Mouse (Mus musculus): Measurements from ENCODE around the gene Gtf2f1.
A peak's percentile ranks its signal among the peaks of the same experiment; 100 is the strongest.

Gene Gtf2f1

GRCm38 (mm10) chr17:57001228-57001627 lies 9.9 kb downstream of the Gtf2f1 start:
- no peak for DNase-seq

DNA sequence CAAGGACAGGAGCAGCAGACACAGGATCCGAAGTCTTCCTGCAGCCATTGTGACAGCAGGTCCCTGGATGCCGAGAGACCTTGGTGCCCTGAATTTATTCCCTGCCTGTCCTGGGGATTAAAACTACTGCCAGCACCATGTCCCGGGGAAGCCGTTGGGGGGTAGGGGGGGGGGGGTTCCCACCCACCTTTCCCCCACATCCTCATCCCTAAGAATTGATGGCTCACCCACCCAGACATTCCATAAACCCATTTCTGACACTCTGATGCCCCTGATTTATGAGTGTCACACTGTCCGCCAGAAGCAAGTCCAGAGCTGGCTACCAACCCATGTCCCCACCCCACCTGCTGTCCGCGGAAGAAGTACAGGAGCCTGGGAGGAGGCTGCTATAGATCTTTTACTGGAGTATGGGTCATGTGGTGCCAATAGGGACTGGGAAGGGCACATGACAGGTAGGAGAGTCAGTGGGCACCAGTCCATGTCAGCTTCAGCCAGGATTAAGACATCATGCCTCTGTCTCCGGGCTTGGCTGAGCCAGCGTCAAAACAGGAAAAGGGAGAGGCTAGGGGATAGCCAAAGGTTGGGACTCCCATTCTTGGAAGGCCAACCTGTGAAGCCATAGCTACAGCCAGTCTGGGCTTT lies 11.0 kb downstream of the Gtf2f1 start, which contains the start of gene Pspn:
Pspn (minus strand) TSS at position 51 of the 642 bp plus-strand sequence.
- no peak for DNase-seq

GRCm38 (mm10) chr17:56999414-56999813 lies 11.7 kb downstream of the Gtf2f1 start:
- no peak for DNase-seq

- DNase-seq, result peak; percentile 96
Measured at GRCm38 (mm10) chr17:56997029-56997667, 13.9 kb downstream of the Gtf2f1 start, which contains the start of gene Alkbh7. Gene Alkbh7, plus strand, starts transcription at chr17:56997339.

GRCm38 (mm10) chr17:56996506-56996905 lies 14.6 kb downstream of the Gtf2f1 start:
- no peak for DNase-seq

GRCm38 (mm10) chr17:56995046-56995445 lies 16.0 kb downstream of the Gtf2f1 start:
- no peak for DNase-seq

GRCm38 (mm10) chr17:56990966-56991365 lies 20.1 kb downstream of the Gtf2f1 start:
- DNase-seq, result no peak

DNA sequence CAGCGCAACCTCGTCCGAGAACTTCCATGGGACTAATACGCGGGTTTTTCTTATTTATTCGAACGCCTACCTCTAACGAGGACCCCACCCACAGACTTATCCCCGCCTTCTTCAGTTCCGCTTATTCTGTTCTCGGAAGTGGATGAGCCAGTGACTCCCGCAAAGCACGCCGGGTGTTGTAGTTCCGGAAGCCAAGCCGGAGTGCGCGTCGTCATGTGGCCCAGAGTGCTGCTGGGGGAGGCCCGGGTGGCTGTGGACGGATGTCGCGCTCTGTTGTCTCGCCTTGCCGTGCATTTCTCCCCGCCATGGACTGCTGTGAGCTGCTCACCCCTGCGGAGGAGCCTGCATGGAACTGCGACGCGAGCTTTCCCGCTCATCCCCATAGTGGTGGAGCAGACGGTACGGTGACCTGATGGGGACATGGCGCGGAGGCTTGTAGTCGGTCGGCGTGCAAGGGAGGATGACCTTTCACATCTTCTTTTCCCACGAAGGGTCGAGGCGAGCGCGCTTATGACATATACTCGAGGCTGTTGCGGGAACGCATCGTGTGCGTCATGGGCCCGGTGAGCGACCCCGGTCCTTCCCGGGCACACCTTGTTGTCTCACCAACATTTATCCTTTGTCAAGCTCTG lies 20.9 kb downstream of the Gtf2f1 start, which contains the start of gene Clpp:
Clpp (plus strand) TSS at position 191 of the 632 bp plus-strand sequence.
- peak; percentile 98 for DNase-seq

GRCm38 (mm10) chr17:56989467-56990114 lies 21.5 kb downstream of the Gtf2f1 start:
- peak; percentile 88 for DNase-seq

DNA sequence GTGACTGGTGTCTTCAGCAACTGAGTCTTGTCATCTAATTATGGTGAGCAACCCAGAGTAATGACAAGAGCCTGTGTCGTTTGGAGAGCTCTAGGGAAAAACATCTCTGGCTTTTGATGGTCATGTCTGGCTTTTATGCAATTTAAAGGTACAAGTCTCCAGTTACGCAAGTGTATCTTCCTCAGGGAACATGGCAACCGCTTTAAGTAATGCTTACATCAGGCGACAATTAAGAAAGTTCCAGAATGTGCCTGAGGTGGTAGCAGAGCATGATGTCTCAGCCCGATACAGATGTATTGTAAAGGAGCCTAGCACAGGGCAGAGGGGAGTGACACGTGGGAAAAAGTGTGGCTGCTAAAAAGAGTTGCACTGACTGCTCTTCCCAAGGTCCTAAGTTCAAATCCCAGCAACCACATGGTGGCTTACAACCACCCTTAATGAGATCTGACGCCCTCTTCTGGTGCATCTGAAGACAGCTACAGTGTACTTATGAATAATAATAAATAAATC lies 22.1 kb downstream of the Gtf2f1 start:
- no peak for DNase-seq

DNA sequence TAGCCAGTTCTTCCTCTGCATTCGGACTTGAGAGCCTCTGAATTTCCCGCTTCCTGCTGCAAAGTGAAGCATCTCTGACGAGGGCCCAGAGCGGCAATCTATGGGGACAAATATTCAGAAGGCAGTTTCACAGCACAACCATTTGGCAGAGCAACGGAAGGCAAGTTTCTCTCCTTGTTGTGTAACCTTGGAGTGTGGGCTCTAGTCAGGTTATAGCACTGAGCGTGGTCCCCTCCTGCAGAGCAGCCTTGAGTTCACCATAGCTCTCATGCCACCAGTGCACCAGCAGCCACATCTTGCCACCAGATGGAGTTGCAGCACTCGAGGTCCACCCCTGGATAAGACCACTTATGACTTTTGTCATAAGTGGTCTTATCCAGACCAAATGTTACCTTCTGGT lies 22.6 kb downstream of the Gtf2f1 start:
- DNase-seq, result no peak

- DNase-seq, result no peak
Measured at GRCm38 (mm10) chr17:56986105-56986805, 24.8 kb downstream of the Gtf2f1 start.

- DNase-seq, result no peak
Measured at GRCm38 (mm10) chr17:56985656-56986055, 25.4 kb downstream of the Gtf2f1 start.

GRCm38 (mm10) chr17:56984886-56985285 lies 26.2 kb downstream of the Gtf2f1 start:
- no peak for DNase-seq

DNA sequence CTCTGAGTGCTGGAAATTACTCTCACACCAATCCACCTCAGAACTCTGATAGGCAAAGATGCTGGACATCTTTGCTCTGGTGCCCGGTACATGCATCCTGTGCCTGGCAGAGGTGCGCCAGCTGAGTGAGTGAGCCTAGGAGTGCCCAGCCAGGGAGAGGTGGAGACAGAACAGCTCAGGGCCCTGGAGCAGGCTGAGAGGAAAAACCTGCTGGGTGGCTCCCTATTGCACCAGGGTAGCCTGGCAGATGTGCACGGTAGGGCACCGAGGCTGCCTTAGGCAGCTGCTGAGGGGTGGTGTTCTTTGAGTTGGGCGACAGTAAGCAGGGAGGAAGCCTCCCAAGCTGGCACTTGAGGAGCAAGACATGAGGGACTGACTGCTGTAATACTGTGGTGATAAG lies 29.1 kb downstream of the Gtf2f1 start, which contains the start of gene Acer1:
Acer1 (minus strand) TSS at position 114 of the 400 bp plus-strand sequence.
- DNase-seq, result no peak

GRCm38 (mm10) chr17:56981049-56981448 lies 30.0 kb downstream of the Gtf2f1 start:
- DNase-seq, result no peak

- no peak for DNase-seq
Measured at GRCm38 (mm10) chr17:56979524-56979923, 31.6 kb downstream of the Gtf2f1 start.

GRCm38 (mm10) chr17:56976531-56977390 lies 34.3 kb downstream of the Gtf2f1 start:
- DNase-seq, result no peak

GRCm38 (mm10) chr17:56975391-56975790 lies 35.7 kb downstream of the Gtf2f1 start:
- no peak for DNase-seq

- DNase-seq, result no peak
Measured at GRCm38 (mm10) chr17:56974708-56975240, 36.3 kb downstream of the Gtf2f1 start.

Measured in right cerebral cortex, adult 18-20 months (tissue).